Mouse (Mus musculus) midbrain, embryonic 11.5 days (tissue): ENCODE results near the gene Gm47283. TPM values are rescaled to one million over a fixed set of nuclear protein-coding genes. Genes with fewer than 3 reads are reported as not detected.
"Not testable (repeated sequence)": the region's sequence is repeated elsewhere in the genome, so short reads cannot be mapped to it uniquely, and the experiment has no call there.

Experiments used
- ATAC-seq: fragments of 200-750 bp; cut with Nextera tagmentation; 2 replicates; pipeline ENCODE4 v1.8.0; 2017; ENCODE audit warnings: moderate TSS enrichment, moderate library complexity; ENCODE audit not compliant: low FRiP score
- DNase-seq: peaks from one replicate; pipeline ENCODE4 v3.0.0; 2015; ENCODE audit warnings: low spot score; ENCODE audit errors: missing footprints
- H3K27ac ChIP-seq: fragments of 300-500 bp; sonication (generic); 2 replicates; pipeline ENCODE4 v1.5.1; 2014; ENCODE audit warnings: low read depth, low read length
- H3K27me3 ChIP-seq: fragments of 300-500 bp; sonication (generic); 2 replicates; pipeline ENCODE4 v1.6.1; 2014; ENCODE audit warnings: mild to moderate bottlenecking, low read length, moderate library complexity, mixed read lengths; ENCODE audit not compliant: control insufficient read depth, insufficient read depth
- H3K36me3 ChIP-seq: fragments of 300-500 bp; sonication (generic); 2 replicates; pipeline ENCODE4 v1.6.1; 2014; ENCODE audit warnings: mild to moderate bottlenecking, low read length, moderate library complexity, mixed read lengths; ENCODE audit not compliant: control insufficient read depth, insufficient read depth
- H3K4me1 ChIP-seq: fragments of 300-500 bp; sonication (generic); 2 replicates; pipeline ENCODE4 v1.6.1; 2014; ENCODE audit warnings: low read length; ENCODE audit not compliant: control insufficient read depth, insufficient read depth
- H3K4me2 ChIP-seq: fragments of 300-500 bp; sonication (generic); 2 replicates; pipeline ENCODE4 v1.6.1; 2014; ENCODE audit warnings: mild to moderate bottlenecking, moderate library complexity
- H3K4me3 ChIP-seq: fragments of 300-500 bp; sonication (generic); 2 replicates; pipeline ENCODE4 v1.5.1; 2014; ENCODE audit warnings: low read depth, low read length
- H3K9ac ChIP-seq: fragments of 300-500 bp; sonication (generic); 2 replicates; pipeline ENCODE4 v1.6.1; 2014; ENCODE audit warnings: low read length
- H3K9me3 ChIP-seq: fragments of 300-500 bp; sonication (generic); 2 replicates; pipeline ENCODE4 v1.6.1; 2016; ENCODE audit warnings: low read length; ENCODE audit not compliant: control insufficient read depth
- WGBS: fragments of 180-500 bp; shearing (Covaris S2); extraction: QIAGEN DNeasy Blood & Tissue Kit; methylation state at CpG from one replicate; pipeline ENCODE4 v1.1.7; 2014; 5-methylcytosine and 5-hydroxymethylcytosine counted together
- polyA plus RNA-seq: library from polyadenylated mRNA; unstranded; fragments of >200 nt; fragmentation: Nextera tagmentation; extraction: Ambion mirVana; gene quantifications from 2 replicates; pipeline ENCODE4 v1.2.1, GENCODE M21; 2014

Gm47283 gene
- not detected in 2 replicates for polyA plus RNA-seq

DNA sequence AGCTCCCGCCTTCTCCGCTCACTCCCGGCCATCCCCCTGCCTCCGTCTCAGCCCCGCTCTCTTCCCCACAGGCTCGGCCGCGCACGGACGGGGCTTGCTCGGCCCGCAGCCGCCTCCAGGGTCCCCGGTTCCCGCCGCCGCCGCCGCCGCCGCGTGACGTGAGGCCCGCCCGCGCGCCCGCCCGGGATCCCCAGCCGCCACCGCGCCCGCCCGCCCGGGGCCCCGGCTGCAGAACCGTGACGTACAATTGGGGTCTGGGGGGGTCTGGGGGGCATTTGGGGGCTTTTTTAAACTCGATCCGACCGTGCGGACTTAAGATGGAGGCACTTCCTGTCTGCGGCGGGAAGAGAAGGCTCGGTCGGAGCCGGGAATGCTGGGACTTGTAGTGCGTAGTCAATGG, at the start of gene Gm47283:
Gene Gm47283, plus strand, starts transcription at position 301 of the 400 bp plus-strand sequence.
- not testable (repeated sequence) for H3K27me3 ChIP-seq, H3K4me3 ChIP-seq, H3K9ac ChIP-seq, H3K4me1 ChIP-seq, H3K27ac ChIP-seq, H3K4me2 ChIP-seq, ATAC-seq, DNase-seq, H3K9me3 ChIP-seq, H3K36me3 ChIP-seq
- WGBS: no CpG with 5 or more reads among the region's 48 CpGs

DNA sequence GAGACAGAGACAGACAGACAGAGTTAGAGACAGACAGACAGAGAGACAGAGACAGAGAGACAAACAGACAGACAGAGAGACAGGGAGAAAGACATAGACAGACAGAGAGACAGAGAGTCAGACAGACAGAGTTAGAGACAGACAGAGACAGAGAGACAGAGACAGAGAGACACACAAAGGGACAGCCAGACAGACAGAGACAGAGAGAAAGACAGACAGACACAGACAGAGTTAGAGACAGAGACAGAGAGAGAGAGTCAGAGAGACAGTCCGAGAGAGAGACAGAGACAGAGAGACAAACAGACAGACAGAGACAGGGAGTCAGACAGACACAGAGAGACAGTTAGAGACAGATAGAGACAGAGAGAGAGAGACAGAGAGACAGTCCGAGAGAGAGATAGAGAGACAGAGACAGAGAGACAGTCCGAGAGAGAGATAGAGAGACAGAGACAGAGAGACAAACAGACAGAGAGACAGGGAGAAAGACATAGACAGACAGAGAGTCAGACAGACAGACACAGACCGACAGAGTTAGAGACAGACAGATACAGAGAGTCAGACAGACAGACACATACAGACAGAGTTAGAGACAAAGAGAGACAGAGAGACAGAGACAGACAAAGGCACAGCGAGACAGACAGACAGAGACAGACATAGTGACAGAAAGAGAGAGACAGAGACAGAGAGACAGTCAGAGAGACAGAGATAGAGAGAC, 49.2 kb upstream of the Gm47283 start:
- not testable (repeated sequence) for H3K4me1 ChIP-seq, DNase-seq, H3K27ac ChIP-seq, H3K27me3 ChIP-seq, H3K4me2 ChIP-seq, H3K9ac ChIP-seq, H3K4me3 ChIP-seq, ATAC-seq
- Histone ChIP-seq H3K36me3 (peaks cover 18% of the 10 kb centered on the region), H3K9me3 (peaks cover 16% of the 10 kb centered on the region)
- 76% methylated on average over 4 of the region's 5 CpGs for WGBS

GRCm38 (mm10) chrY:90736217-90737000, 48.1 kb upstream of the Gm47283 start:
- peak; percentile 64 for DNase-seq

DNA sequence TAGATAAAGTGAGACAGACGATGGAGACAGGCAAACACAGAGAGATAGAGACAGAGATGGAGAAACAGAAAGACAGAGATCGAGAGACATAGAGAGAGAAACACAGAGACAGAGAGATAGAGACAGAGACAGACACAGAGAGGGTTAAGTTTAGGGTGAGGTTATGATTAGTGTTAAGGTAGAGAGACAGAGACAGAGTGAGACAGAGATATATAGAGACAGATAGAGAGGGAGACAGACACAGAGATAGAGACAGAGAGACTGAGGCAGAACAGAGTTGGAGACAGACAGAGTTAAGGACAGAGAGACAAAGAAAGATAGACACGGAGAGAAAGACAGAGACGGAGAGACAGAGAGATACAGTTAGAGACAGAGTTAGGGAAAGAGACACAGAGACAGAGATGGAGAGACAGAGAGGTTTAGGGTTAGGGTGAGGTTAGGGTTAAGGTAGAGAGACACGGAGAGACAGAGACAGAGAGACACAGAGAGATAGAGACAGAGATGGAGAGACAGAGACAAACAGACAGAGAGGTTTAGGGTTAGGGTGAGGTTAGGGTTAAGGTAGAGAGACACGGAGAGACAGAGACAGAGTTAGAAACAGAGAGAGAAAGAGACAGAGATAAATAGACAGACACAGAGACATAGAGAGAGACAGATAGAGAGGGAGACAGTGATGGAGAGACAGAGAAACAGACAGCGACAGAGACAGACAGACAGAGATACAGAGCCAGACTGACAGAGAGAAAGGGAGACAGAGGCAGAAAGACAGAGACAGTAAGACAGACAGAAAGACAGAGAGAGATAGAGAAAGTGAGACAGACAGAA, 46.7 kb upstream of the Gm47283 start:
- H3K9me3 ChIP-seq: peaks cover 37% of the 10 kb centered on the region
- WGBS: 74% methylated on average over 3 of the region's 7 CpGs
- no peaks in the 10 kb centered on the region for H3K4me1 ChIP-seq
- H3K4me3 ChIP-seq: no peak overlapping the region
- H3K27ac ChIP-seq: no peak overlapping the region
- no peaks in the 10 kb centered on the region for H3K27me3 ChIP-seq
- peaks cover 34% of the 10 kb centered on the region for H3K36me3 ChIP-seq
- no peak for ATAC-seq
- DNase-seq: no peak
- H3K4me2 ChIP-seq: no peak overlapping the region
- H3K9ac ChIP-seq: no peak overlapping the region

More at GRCm38 (mm10) chrY:90736217-90737000, 48.1 kb upstream of the Gm47283 start:
- peaks cover 23% of the 10 kb centered on the region for H3K36me3 ChIP-seq
- not testable (repeated sequence) for ATAC-seq, H3K4me3 ChIP-seq, H3K4me2 ChIP-seq, H3K4me1 ChIP-seq, H3K9ac ChIP-seq, H3K27ac ChIP-seq, H3K27me3 ChIP-seq
- peaks cover 23% of the 10 kb centered on the region for H3K9me3 ChIP-seq
- WGBS: 82% methylated on average over 6 of the region's 9 CpGs

GRCm38 (mm10) chrY:90738431-90738680, 46.2 kb upstream of the Gm47283 start:
- no peak overlapping the region for H3K4me2 ChIP-seq
- H3K4me3 ChIP-seq: no peak overlapping the region
- H3K4me1 ChIP-seq: no peaks in the 10 kb centered on the region
- DNase-seq: no peak
- peaks cover 39% of the 10 kb centered on the region for H3K9me3 ChIP-seq
- WGBS: 87% methylated on average over 1 of the region's 1 CpGs
- H3K9ac ChIP-seq: no peak overlapping the region
- no peaks in the 10 kb centered on the region for H3K27me3 ChIP-seq
- H3K27ac ChIP-seq: no peak overlapping the region
- ATAC-seq: no peak
- H3K36me3 ChIP-seq: peaks cover 34% of the 10 kb centered on the region

GRCm38 (mm10) chrY:90738841-90739530, 45.6 kb upstream of the Gm47283 start:
- H3K4me3 ChIP-seq, H3K9ac ChIP-seq, H3K27me3 ChIP-seq, H3K27ac ChIP-seq, H3K4me1 ChIP-seq, H3K4me2 ChIP-seq: not testable (repeated sequence)
- peak; percentile 30 for ATAC-seq
- DNase-seq: peak; percentile 97
- Histone ChIP-seq H3K9me3 (peaks cover 39% of the 10 kb centered on the region), H3K36me3 (peaks cover 34% of the 10 kb centered on the region)
- 76% methylated on average over 28 of the region's 28 CpGs for WGBS

DNA sequence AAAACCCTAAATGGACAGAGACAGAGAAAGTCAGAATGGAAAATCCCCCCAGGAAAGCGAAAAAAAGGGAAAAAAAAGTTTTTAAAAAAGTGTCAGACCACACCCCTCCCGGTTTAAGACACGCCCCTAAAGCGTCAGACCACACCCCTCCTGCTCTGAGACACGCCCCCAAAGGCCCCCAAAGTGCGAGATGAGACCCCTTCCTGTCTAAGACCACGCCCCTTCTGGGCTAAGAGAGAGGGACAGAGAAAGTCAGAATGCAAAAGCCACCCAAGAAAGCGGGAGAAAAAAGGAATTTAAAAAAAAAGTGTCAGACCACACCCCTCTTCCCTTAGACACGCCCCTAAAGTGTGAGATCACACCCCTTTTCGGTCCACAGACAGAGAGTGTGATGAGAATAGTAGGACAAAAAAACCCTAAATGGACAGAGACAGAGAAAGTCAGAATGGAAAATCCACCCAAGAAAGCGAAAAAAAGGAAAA, 45.0 kb upstream of the Gm47283 start:
- 55% methylated on average over 11 of the region's 11 CpGs for WGBS
- Histone ChIP-seq H3K36me3 (peaks cover 36% of the 10 kb centered on the region), H3K9me3 (peaks cover 43% of the 10 kb centered on the region)
- peak; percentile 6; the same call in 1 of the 2 replicates for ATAC-seq
- H3K4me1 ChIP-seq, H3K9ac ChIP-seq, H3K4me3 ChIP-seq, H3K27me3 ChIP-seq, H3K4me2 ChIP-seq, H3K27ac ChIP-seq, DNase-seq: not testable (repeated sequence)

DNA sequence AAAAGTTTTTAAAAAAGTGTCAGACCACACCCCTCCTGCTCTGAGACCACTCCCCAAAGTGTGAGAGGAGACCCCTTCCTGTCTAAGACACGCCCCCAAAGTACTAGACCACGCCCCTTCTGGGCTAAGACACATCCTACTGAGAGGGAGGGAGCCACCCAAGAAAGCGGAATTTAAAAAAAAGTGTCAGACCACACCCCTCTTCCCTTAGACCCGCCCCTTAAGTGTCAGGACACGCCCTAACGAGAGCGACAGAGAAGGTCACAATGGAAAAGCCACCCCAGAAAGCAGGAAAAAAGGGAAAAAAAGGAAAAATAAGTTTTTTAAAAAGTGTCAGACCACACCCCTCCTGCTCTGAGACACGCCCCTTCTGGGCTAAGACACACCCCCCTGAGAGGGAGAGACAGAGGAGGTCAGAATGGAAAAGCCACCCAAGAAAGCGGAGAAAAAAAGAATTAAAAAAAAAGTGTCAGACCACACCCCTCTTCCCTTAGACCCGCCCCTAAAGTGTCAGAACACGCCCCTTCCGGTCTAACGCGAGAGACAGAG, 44.5 kb upstream of the Gm47283 start:
- WGBS: 50% methylated on average over 14 of the region's 14 CpGs
- Histone ChIP-seq H3K36me3 (peaks cover 36% of the 10 kb centered on the region), H3K4me1 (no peaks in the 10 kb centered on the region), H3K9ac (no peak overlapping the region), H3K27ac (no peak overlapping the region), H3K27me3 (no peaks in the 10 kb centered on the region), H3K4me3 (no peak overlapping the region), H3K9me3 (peaks cover 43% of the 10 kb centered on the region), H3K4me2 (no peak overlapping the region)
- DNase-seq: peak; percentile 97
- ATAC-seq: peak; percentile 8
